Mouse (Mus musculus) midbrain, embryonic 16.5 days (tissue): ENCODE data around the gene Izumo2. TPM values are rescaled to one million over a fixed set of nuclear protein-coding genes. Genes with fewer than 3 reads are reported as not detected.

Experiments
- ATAC-seq: fragments of 200-750 bp; cut with Nextera tagmentation; 2 replicates; pipeline ENCODE4 v1.8.0; 2017; ENCODE audit warnings: moderate TSS enrichment
- H3K27ac ChIP-seq: fragments of 300-500 bp; sonication (generic); 2 replicates; pipeline ENCODE4 v1.5.1; 2014; ENCODE audit warnings: mild to moderate bottlenecking, low read length, mixed read lengths
- H3K27me3 ChIP-seq: fragments of 300-500 bp; sonication (generic); 2 replicates; pipeline ENCODE4 v1.6.1; 2014; ENCODE audit warnings: low read depth, low read length, mixed read lengths; ENCODE audit not compliant: control insufficient read depth, insufficient read depth
- H3K36me3 ChIP-seq: fragments of 300-500 bp; sonication (generic); 2 replicates; pipeline ENCODE4 v1.6.1; 2014; ENCODE audit warnings: mild to moderate bottlenecking, low read length, moderate library complexity, mixed read lengths; ENCODE audit not compliant: control insufficient read depth, insufficient read depth
- H3K4me1 ChIP-seq: fragments of 300-500 bp; sonication (generic); 2 replicates; pipeline ENCODE4 v1.6.1; 2014; ENCODE audit warnings: mild to moderate bottlenecking, low read length, mixed read lengths; ENCODE audit not compliant: control insufficient read depth, insufficient read depth
- H3K4me2 ChIP-seq: fragments of 300-500 bp; sonication (generic); 2 replicates; pipeline ENCODE4 v1.6.1; 2014; ENCODE audit warnings: mild to moderate bottlenecking, low read length, mixed read lengths
- H3K4me3 ChIP-seq: fragments of 300-500 bp; sonication (generic); 2 replicates; pipeline ENCODE4 v1.5.1; 2014; ENCODE audit warnings: low read depth, mild to moderate bottlenecking, low read length, moderate library complexity, mixed read lengths
- H3K9ac ChIP-seq: fragments of 300-500 bp; sonication (generic); 2 replicates; pipeline ENCODE4 v1.6.1; 2014; ENCODE audit warnings: low read depth, low read length, mixed read lengths
- H3K9me3 ChIP-seq: fragments of 300-500 bp; sonication (generic); replicated peaks from 2 replicates; pipeline ENCODE4 v1.6.1; 2014; ENCODE audit warnings: mild to moderate bottlenecking, low read length, mixed read lengths; ENCODE audit not compliant: control insufficient read depth, poor library complexity, severe bottlenecking
- WGBS: fragments of 180-500 bp; shearing (Covaris S2); extraction: QIAGEN DNeasy Blood & Tissue Kit; methylation state at CpG from one replicate; pipeline ENCODE4 v1.1.7; 2014; 5-methylcytosine and 5-hydroxymethylcytosine counted together
- polyA plus RNA-seq: library from polyadenylated mRNA; unstranded; fragments of >200 nt; fragmentation: Nextera tagmentation; extraction: Ambion mirVana; gene quantifications from 2 replicates; pipeline ENCODE4 v1.2.1, GENCODE M21; 2015

Izumo2 gene
- polyA plus RNA-seq, 1 experiment from 2014 or later, result not detected

GRCm38 (mm10) chr7:44689331-44689730, 19.2 kb upstream of the Izumo2 start:
- Histone ChIP-seq H3K36me3 (no peaks in the 10 kb centered on the region), H3K4me3 (no peak overlapping the region), H3K27me3 (no peaks in the 10 kb centered on the region), H3K9ac (no peak overlapping the region), H3K4me1 (peaks cover 2% of the 10 kb centered on the region; the same call in 1 of the 2 replicates), H3K4me2 (no peak overlapping the region), H3K9me3 (no peaks in the 10 kb centered on the region), H3K27ac (no peak overlapping the region)
- WGBS, result 92% methylated on average over 7 of the region's 7 CpGs
- ATAC-seq, result no peak

- H3K4me2 ChIP-seq, result no peak overlapping the region
- no peaks in the 10 kb centered on the region for H3K9me3 ChIP-seq
- WGBS, result 75% methylated on average over 10 of the region's 10 CpGs
- H3K4me1 ChIP-seq, result no peaks in the 10 kb centered on the region
- no peak overlapping the region for H3K4me3 ChIP-seq
- no peaks in the 10 kb centered on the region for H3K27me3 ChIP-seq
- no peak overlapping the region for H3K9ac ChIP-seq
- no peaks in the 10 kb centered on the region for H3K36me3 ChIP-seq
- no peak overlapping the region for H3K27ac ChIP-seq
- no peak for ATAC-seq
These were observed 14.9 kb upstream of the Izumo2 start for GRCm38 (mm10) chr7:44693427-44694175.

GRCm38 (mm10) chr7:44695223-44695622, 13.3 kb upstream of the Izumo2 start:
- no peak overlapping the region for H3K4me3 ChIP-seq
- no peaks in the 10 kb centered on the region for H3K27me3 ChIP-seq
- H3K9ac ChIP-seq, result no peak overlapping the region
- H3K9me3 ChIP-seq, result no peaks in the 10 kb centered on the region
- no peak overlapping the region for H3K27ac ChIP-seq
- H3K4me2 ChIP-seq, result no peak overlapping the region
- no peaks in the 10 kb centered on the region for H3K36me3 ChIP-seq
- no peak for ATAC-seq
- 88% methylated on average over 4 of the region's 4 CpGs for WGBS
- H3K4me1 ChIP-seq, result no peaks in the 10 kb centered on the region

- ATAC-seq, result no peak
- no peaks in the 10 kb centered on the region for H3K27me3 ChIP-seq
- no peaks in the 10 kb centered on the region for H3K9me3 ChIP-seq
- H3K9ac ChIP-seq, result no peak overlapping the region
- no peaks in the 10 kb centered on the region for H3K4me1 ChIP-seq
- no peak overlapping the region for H3K27ac ChIP-seq
- no peaks in the 10 kb centered on the region for H3K36me3 ChIP-seq
- no peak overlapping the region for H3K4me3 ChIP-seq
- WGBS, result 16% methylated on average over 19 of the region's 20 CpGs
- H3K4me2 ChIP-seq, result no peak overlapping the region
These were observed 11.3 kb upstream of the Izumo2 start for GRCm38 (mm10) chr7:44697191-44697710.

GRCm38 (mm10) chr7:44697980-44698379, 10.6 kb upstream of the Izumo2 start:
- no peak overlapping the region for H3K4me3 ChIP-seq
- no peaks in the 10 kb centered on the region for H3K9me3 ChIP-seq
- WGBS, result 68% methylated on average over 7 of the region's 7 CpGs
- no peaks in the 10 kb centered on the region for H3K4me1 ChIP-seq
- no peaks in the 10 kb centered on the region for H3K36me3 ChIP-seq
- no peak for ATAC-seq
- no peaks in the 10 kb centered on the region for H3K27me3 ChIP-seq
- no peak overlapping the region for H3K4me2 ChIP-seq
- H3K9ac ChIP-seq, result no peak overlapping the region
- no peak overlapping the region for H3K27ac ChIP-seq

- 7% methylated on average over 6 of the region's 6 CpGs for WGBS
These were observed 6.6 kb upstream of the Izumo2 start for GRCm38 (mm10) chr7:44701921-44702320.

GRCm38 (mm10) chr7:44702985-44703384, 5.6 kb upstream of the Izumo2 start:
- H3K36me3 ChIP-seq, result no peaks in the 10 kb centered on the region
- H3K4me1 ChIP-seq, result no peaks in the 10 kb centered on the region
- no peak overlapping the region for H3K27ac ChIP-seq

More at GRCm38 (mm10) chr7:44701921-44702320, 6.6 kb upstream of the Izumo2 start:
- H3K27ac ChIP-seq, result no peak overlapping the region
- H3K36me3 ChIP-seq, result no peaks in the 10 kb centered on the region
- no peak overlapping the region for H3K4me2 ChIP-seq
- no peak overlapping the region for H3K9ac ChIP-seq
- no peaks in the 10 kb centered on the region for H3K4me1 ChIP-seq
- H3K27me3 ChIP-seq, result no peaks in the 10 kb centered on the region
- no peak overlapping the region for H3K4me3 ChIP-seq
- H3K9me3 ChIP-seq, result no peaks in the 10 kb centered on the region
- ATAC-seq, result peak; percentile 76; the same call in 1 of the 2 replicates

GRCm38 (mm10) chr7:44704363-44704762, 4.2 kb upstream of the Izumo2 start:
- no peak overlapping the region for H3K9ac ChIP-seq
- H3K36me3 ChIP-seq, result no peaks in the 10 kb centered on the region
- no peak overlapping the region for H3K4me3 ChIP-seq
- no peak overlapping the region for H3K4me2 ChIP-seq
- whole genome bisulfite sequencing, result 56% methylated on average over 3 of the region's 3 CpGs
- H3K27ac ChIP-seq, result no peak overlapping the region
- no peaks in the 10 kb centered on the region for H3K27me3 ChIP-seq
- no peaks in the 10 kb centered on the region for H3K4me1 ChIP-seq
- H3K9me3 ChIP-seq, result no peaks in the 10 kb centered on the region
- ATAC-seq, result no peak

More at GRCm38 (mm10) chr7:44702985-44703384, 5.6 kb upstream of the Izumo2 start:
- H3K4me3 ChIP-seq, result no peak overlapping the region
- H3K9me3 ChIP-seq, result no peaks in the 10 kb centered on the region
- H3K27me3 ChIP-seq, result no peaks in the 10 kb centered on the region
- WGBS, result 85% methylated on average over 8 of the region's 8 CpGs
- no peak overlapping the region for H3K9ac ChIP-seq
- no peak for ATAC-seq
- no peak overlapping the region for H3K4me2 ChIP-seq

GRCm38 (mm10) chr7:44705086-44705485, 3.5 kb upstream of the Izumo2 start:
- Histone ChIP-seq H3K4me3 (no peak overlapping the region), H3K27me3 (no peaks in the 10 kb centered on the region), H3K9me3 (no peaks in the 10 kb centered on the region), H3K9ac (no peak overlapping the region), H3K4me2 (no peak overlapping the region), H3K27ac (no peak overlapping the region), H3K36me3 (no peaks in the 10 kb centered on the region), H3K4me1 (no peaks in the 10 kb centered on the region)
- 86% methylated on average over 4 of the region's 4 CpGs for WGBS
- no peak for ATAC-seq
